Mouse (Mus musculus): ENCODE measurements around the gene Ninl.

GRCm38 (mm10) chr2:150929156-150929555, 110.0 kb downstream of the Ninl start:
- TF ChIP-seq TAL1 (IDR thresholded peaks at IDR 0.05; ENCODE audit: low read length) (no peak), GATA1 (IDR thresholded peaks at IDR 0.05; ENCODE audit: low read length) (no peak)
